Mouse (Mus musculus): ENCODE measurements around the gene Sh3bp1.
A peak's percentile ranks its signal among the peaks of the same experiment; 100 is the strongest.

The Sh3bp1 gene

DNA sequence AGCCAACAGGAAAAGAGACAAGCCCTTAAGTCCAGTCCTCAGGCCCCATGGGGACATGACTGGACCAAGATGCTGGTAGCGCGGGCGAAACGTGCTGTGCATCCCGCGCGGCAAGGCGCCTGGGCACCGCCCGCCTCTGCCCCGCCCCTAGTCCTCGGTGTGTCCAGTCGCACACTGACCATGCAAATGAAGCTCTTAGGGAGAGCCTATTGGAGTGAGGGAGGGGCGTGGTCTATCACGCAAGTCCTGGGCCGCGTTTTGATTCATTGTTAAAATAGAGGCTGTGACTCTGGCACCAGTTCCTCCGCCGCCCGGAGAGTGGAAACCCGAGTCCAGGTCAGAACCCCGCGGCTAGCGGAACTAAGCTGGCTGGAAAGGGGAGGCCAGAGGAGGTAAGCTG lies 48.1 kb downstream of the Sh3bp1 start, which contains the start of gene Triobp:
Triobp (plus strand) TSS at position 68 of the 400 bp plus-strand sequence.
- peak; percentile 73 for DNase-seq (ENCODE audit: low read depth)

DNA sequence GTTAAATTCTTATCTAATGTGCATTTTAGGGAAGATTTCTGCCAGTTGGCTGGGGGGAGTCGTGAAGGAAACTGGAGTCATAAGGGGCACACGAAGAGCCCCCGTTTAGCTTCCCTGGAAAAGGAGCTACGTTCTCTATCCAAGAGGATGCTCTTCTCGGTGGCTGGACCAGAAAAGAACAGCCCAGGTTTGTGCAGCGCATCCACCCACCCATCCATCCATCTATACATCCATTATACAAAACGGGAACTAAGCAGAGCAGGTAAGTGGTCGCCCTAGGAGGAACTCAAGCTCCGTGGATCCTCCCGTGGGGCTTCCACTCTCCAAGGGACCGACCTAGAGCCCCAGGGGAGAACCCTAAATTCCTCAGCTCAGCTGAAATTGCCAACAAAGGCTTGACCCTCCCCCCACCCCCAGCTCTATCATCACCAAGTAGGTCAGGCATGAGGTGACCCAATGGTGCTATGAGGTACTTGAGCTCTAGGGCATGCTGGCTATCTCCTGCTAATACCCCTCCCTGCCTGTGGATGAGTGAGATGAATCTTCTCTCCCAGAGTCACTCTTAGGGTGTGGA lies 48.7 kb downstream of the Sh3bp1 start:
- no peak for DNase-seq (ENCODE audit: low read depth)

DNA sequence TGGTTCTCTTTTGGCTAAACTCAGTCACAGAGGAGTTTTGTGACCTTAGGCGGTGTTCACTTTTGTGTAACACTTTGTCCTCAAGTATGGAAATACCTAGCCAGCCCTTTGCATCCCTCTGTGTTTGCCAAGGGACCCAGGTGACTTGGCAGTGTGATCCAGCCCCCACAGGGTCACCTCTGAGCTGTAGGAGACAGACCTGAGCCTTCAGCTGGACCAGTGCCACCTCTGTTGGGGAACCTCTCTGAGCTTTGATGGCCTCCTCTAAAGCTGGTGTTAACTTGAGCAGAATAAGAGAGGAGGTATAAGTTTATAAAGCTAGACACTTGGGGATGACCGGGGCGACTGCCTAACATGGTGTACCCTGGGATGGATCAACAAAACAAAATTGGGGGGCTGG lies 49.3 kb downstream of the Sh3bp1 start:
- no peak for DNase-seq (ENCODE audit: low read depth)

DNA sequence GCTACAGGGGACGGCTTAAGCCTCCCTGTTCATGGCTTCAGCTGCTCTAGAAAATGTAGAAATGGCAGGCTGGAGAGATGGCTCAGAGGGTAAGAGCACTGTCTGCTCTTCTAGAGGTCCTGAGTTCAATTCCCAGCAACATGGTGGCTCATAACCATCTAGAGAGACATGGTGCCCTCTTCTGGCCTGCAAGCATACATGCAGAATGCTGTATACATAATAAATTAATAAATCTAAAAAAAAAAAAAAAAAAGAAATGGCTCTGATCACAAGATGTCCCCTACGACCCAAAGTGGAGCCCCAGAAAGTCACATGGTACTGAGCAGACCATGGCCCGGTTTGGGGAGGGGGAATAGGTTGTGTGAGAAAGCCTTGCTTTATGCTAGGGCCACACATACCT lies 56.1 kb downstream of the Sh3bp1 start:
- no peak for DNase-seq (ENCODE audit: low read depth)

DNA sequence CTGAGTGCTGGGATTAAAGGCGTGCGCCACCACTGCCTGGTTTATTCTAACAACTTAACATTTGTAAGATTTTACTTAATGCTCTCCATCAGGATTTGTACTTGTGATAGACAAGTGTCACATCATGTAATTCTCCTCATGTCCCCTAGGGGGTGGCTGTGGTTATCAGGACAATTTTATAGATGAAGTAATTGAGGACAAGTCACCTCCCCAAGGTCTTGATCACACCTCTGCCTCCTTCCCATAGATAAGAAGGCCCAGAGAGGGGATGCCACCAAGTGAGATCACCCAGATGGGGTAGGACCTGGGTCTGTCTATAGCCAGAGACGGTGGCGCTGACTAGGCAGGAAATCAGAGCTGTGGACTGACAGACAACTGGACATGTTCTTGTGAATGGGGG lies 56.8 kb downstream of the Sh3bp1 start:
- no peak for DNase-seq (ENCODE audit: low read depth)

DNA sequence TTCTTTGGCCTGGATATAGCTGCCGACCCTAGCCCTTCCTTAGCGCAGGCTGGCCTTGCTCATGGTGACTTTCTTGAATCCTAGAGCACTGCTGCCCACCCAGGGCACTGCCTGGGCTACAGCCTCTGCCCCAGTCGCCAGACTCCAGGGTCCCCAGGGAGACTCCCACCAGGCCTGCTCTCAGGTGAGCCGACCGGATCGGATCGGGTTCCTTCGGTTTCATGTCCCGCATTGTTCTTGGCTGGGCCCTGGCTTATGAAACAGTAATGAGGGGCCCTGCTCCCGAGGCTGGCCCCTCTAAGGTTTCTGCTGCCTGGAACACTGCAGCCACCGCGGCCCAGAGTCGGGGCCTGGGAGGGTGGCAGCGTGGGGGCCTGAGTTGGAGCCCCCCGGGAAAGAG lies 57.5 kb downstream of the Sh3bp1 start:
- no peak for DNase-seq (ENCODE audit: low read depth)

DNA sequence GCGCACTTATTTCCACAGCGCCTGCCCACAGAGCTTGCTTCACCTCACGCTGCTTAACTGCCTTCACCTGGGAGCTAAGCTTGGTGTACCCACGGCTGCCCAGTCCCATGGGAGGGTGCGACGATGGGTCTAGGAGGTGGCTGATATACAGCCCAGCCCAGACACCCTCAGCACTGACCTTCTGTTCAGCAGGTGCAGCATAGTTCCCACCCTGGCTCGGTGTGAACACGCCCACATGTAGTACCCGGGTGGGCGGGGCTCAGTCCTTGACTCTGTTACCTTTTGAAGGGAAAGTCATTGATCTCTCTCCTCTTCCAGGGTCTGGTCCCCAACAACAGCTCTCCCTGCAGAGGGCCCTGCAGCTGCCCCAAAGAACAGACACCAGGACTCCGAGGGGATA lies 60.0 kb downstream of the Sh3bp1 start:
- DNase-seq (ENCODE audit: low read depth), result no peak

DNA sequence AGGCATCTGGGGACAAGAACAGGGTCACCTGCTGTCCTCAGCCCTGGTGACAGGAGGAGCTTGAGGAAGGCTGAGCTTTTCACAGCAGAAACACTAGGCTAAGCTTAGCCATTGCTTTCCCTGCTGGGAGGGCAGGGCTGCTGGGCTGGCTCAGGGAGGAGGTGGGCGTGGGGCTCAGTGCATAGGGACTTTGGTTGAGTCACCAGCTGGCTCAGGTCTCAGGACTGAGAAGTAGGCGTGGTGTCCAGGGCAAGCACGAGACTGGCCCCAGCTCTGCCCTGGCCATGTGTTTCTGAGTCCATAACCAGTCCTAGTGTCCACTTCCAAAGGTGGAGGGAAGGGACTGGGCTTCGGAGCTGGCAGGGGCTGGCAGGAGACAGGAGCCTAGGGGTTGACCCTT lies 60.5 kb downstream of the Sh3bp1 start:
- peak; percentile 82 for DNase-seq (ENCODE audit: low read depth)

Data from fibroblast of lung, adult 2 months (primary cell).